11 mouse cellular contexts compared by ENCODE assay signal in the genomic region with DNA sequence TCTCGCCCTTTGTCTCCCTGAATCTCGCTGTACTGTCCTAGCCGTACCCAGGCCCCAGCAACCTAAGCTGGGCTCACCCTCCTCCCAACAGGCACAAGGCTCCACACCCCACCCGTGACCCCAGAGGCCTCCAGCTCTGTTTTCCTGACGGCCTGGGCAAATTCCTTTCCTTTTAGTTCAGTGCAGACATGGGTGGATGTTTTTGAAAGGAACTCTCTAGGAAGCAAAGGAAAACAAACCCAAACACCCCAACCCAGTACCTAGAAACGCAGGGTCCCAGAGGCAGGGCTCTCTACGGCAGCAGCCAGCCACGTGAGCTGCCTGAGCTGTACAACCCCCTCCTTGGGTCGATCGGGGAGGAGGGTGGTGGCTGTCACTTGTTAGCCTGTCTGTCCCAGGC. TPM values are rescaled to one million over a fixed set of nuclear protein-coding genes. Genes with fewer than 3 reads are reported as not detected.
DNase-seq lines count a peak whose midpoint lies in the region; ATAC-seq lines count a peak whose summit lies in the region.
"Had no signal": no experiment of that assay in that cellular context is flagged by ENCODE, and none has a peak within 500 bp of the region (broad histone marks: within the 10 kb centered on the region; RNA-seq: fewer than 3 reads in every experiment).

No protein-coding gene starts in this region.

- no peak for ATAC-seq in forebrain, embryonic 14.5 days
- no peak for ATAC-seq in midbrain, embryonic 14.5 days (ENCODE audit: low FRiP score, low TSS enrichment)

- H3K4me3 ChIP-seq in forebrain, embryonic 14.5 days (ENCODE audit: low read depth, low read length) = no peak overlapping the region
- H3K4me3 ChIP-seq in midbrain, embryonic 14.5 days (replicated peaks; ENCODE audit: low read depth, low read length) = no peak overlapping the region

- H3K9me3 ChIP-seq in forebrain, embryonic 14.5 days (replicated peaks; ENCODE audit: control insufficient read depth, low read length) = no peaks in the 10 kb centered on the region
- H3K9me3 ChIP-seq in midbrain, embryonic 14.5 days (ENCODE audit: control insufficient read depth, low read length) = no peaks in the 10 kb centered on the region

- H3K27me3 ChIP-seq in forebrain, embryonic 14.5 days (replicated peaks; ENCODE audit: control insufficient read depth, insufficient read depth, low read length) = no peaks in the 10 kb centered on the region
- no peaks in the 10 kb centered on the region for H3K27me3 ChIP-seq in midbrain, embryonic 14.5 days (ENCODE audit: control insufficient read depth, insufficient read depth, low read length)

- H3K27ac ChIP-seq in forebrain, embryonic 14.5 days (ENCODE audit: low read depth, low read length) = peak overlapping the region; percentile 78
- peak overlapping the region; percentile 73 for H3K27ac ChIP-seq in midbrain, embryonic 14.5 days (replicated peaks; ENCODE audit: low read depth, low read length)
- H3K27ac ChIP-seq: macrophage had no signal

- peak; percentile 7 for DNase-seq in lung, postnatal 36 days
- DNase-seq in lung, postnatal 10 days = no peak
- DNase-seq in forebrain, embryonic 14.5 days (ENCODE audit: low spot score) = no peak
- peak; percentile 41 for DNase-seq in heart, postnatal 25 days (ENCODE audit: low spot score)
- DNase-seq in midbrain, embryonic 14.5 days = no peak
- DNase-seq in layer of hippocampus, postnatal 25 days (ENCODE audit: extremely low spot score in 1 of 2, low spot score in 1 of 2) = no peak
- DNase-seq in right cerebral cortex, postnatal 25 days = no peak
- no peak for DNase-seq in frontal cortex, postnatal 36 days (ENCODE audit: low spot score in 2 of 2)
- DNase-seq: cerebellum, postnatal 25 days; liver had no signal

- WGBS in forebrain, embryonic 14.5 days = 18% methylated on average over 10 of the region's 10 CpGs
- WGBS in midbrain, embryonic 14.5 days = 22% methylated on average over 10 of the region's 10 CpGs

- no peak overlapping the region for H3K4me2 ChIP-seq in forebrain, embryonic 14.5 days (ENCODE audit: low read length)
- H3K4me2 ChIP-seq in midbrain, embryonic 14.5 days (ENCODE audit: low read length) = no peak overlapping the region

- intact Hi-C loops in heart, postnatal 25 days (cut with DNase I) = no loop called here

- H3K36me3 ChIP-seq in forebrain, embryonic 14.5 days (ENCODE audit: control insufficient read depth, insufficient read depth, low read length) = no peaks in the 10 kb centered on the region
- H3K36me3 ChIP-seq in midbrain, embryonic 14.5 days (ENCODE audit: control insufficient read depth, insufficient read depth, low read length) = no peaks in the 10 kb centered on the region

- H3K4me1 ChIP-seq in forebrain, embryonic 14.5 days (ENCODE audit: control insufficient read depth, insufficient read depth, low read length) = peaks cover 68% of the 10 kb centered on the region
- peaks cover 67% of the 10 kb centered on the region for H3K4me1 ChIP-seq in midbrain, embryonic 14.5 days (ENCODE audit: control insufficient read depth, insufficient read depth, low read length)

- peak overlapping the region; percentile 4; the same call in 1 of the 2 replicates for H3K9ac ChIP-seq in forebrain, embryonic 14.5 days (ENCODE audit: low read length)
- H3K9ac ChIP-seq in midbrain, embryonic 14.5 days (replicated peaks; ENCODE audit: low read length) = no peak overlapping the region; the same call in 1 of the 2 replicates

RNA-seq across cellular contexts. Expression of a gene that starts 21.2 kb away (rescaled TPM):
- polyA plus RNA-seq in forebrain, embryonic 14.5 days (2014; fragmentation: Nextera tagmentation; extraction: Ambion mirVana) = 9.9 and 11.1 TPM in 2 replicates
- total RNA-seq in heart, postnatal 25 days (2021) = 1 to 10 TPM in 1 of 2 experiments, under 1 TPM in 1; 0.23 to 1.0 TPM
- 2.3 and 10.1 TPM in 2 replicates for polyA plus RNA-seq in midbrain, embryonic 14.5 days (2014; fragmentation: Nextera tagmentation; extraction: Ambion mirVana)
- 10 to 100 TPM in 1 of 2 experiments, 1 to 10 TPM in 1; 9.3 to 12.9 TPM for total RNA-seq in layer of hippocampus, postnatal 25 days (2021)
- polyA plus RNA-seq: macrophage had no signal

RNA-seq across cellular contexts. Expression of a gene that starts 36.2 kb away (rescaled TPM):
- polyA plus RNA-seq in forebrain, embryonic 14.5 days (2014; fragmentation: Nextera tagmentation; extraction: Ambion mirVana) = 0.15 and 0.54 TPM in 2 replicates
- total RNA-seq in heart, postnatal 25 days (2021) = not detected
- polyA plus RNA-seq in midbrain, embryonic 14.5 days (2014; fragmentation: Nextera tagmentation; extraction: Ambion mirVana) = 0.36 and 0.51 TPM in 2 replicates
- total RNA-seq in layer of hippocampus, postnatal 25 days (2021) = 1 to 10 TPM; 1.1 to 3.1 TPM
- polyA plus RNA-seq: macrophage had no signal

Comparison
In these comparisons a context has a peak if more than half of its experiments do, and no peak if none do; other contexts are left out.
1. DNase-seq: peak in lung, postnatal 36 days (single experiment) and heart, postnatal 25 days (single experiment); none in lung, postnatal 10 days (single experiment), forebrain, embryonic 14.5 days (single experiment), midbrain, embryonic 14.5 days (single experiment), layer of hippocampus, postnatal 25 days (0 of 2), right cerebral cortex, postnatal 25 days (single experiment) and frontal cortex, postnatal 36 days (0 of 2).
2. RNA of a gene that starts 21.2 kb away (total RNA-seq): 9.3 to 12.9 TPM in layer of hippocampus, postnatal 25 days; 0.23 to 1.0 TPM in heart, postnatal 25 days; every median in the first group is over 4 times any median in the second.